Mouse (Mus musculus): ENCODE data around the gene Psd4. TPM values are rescaled to one million over a fixed set of nuclear protein-coding genes. Genes with fewer than 3 reads are reported as not detected.
A peak's percentile ranks its signal among the peaks of the same experiment; 100 is the strongest.

Psd4 gene
- polyA plus RNA-seq, 1 experiment from 2014 or later: 4.6 TPM

DNA sequence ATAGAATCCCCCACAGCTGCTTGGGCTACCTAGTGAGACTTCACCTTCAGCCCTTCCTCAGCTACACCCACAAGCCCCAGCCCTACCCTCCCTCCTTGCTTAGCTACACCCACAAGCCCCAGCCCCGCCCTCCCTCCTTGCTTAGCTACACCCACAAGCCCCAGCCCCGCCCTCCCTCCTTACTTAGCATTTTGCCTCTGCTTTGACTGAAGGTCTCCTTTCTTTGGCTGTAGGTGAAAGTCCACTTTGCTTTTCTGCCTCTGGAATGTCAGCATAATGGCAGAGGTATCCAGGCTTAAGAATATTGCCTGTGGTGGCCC lies 93.4 kb downstream of the Psd4 start:
- no peaks in the 10 kb centered on the region for H3K27me3 ChIP-seq (ENCODE audit: control insufficient read depth, insufficient read depth, low read length)
- H3K27ac ChIP-seq (ENCODE audit: low read depth, low read length): peak overlapping the region; percentile 39; the same call in 1 of the 2 replicates
- 0 out of 2 replicates have a peak, but pooled peaks cover 9% of the 10 kb centered on the region for H3K4me1 ChIP-seq (ENCODE audit: control insufficient read depth, insufficient read depth, low read length)
- no peak overlapping the region for H3K9ac ChIP-seq (ENCODE audit: low read depth, low read length)
- 29% methylated on average over 2 of the region's 2 CpGs for WGBS
- peak; percentile 78 for ATAC-seq (ENCODE audit: low FRiP score, low TSS enrichment)
- no peak overlapping the region for H3K4me3 ChIP-seq (ENCODE audit: low read length)
- H3K4me2 ChIP-seq (replicated peaks; ENCODE audit: low read depth, low read length): no peak overlapping the region
- H3K36me3 ChIP-seq (ENCODE audit: control insufficient read depth, insufficient read depth, low read length): peaks cover 4% of the 10 kb centered on the region; the same call in 1 of the 2 replicates
- no peaks in the 10 kb centered on the region for H3K9me3 ChIP-seq (ENCODE audit: control insufficient read depth, low read length)

Other genes with a start within 250 kb of the Psd4 start
- gene Il1f8, start 214.4 kb upstream of the Psd4 start, polyA plus RNA-seq (2014; fragmentation: Nextera tagmentation; extraction: Ambion mirVana): not detected in 2 replicates
- not detected in 2 replicates for gene Il1f9, start 181.1 kb upstream of the Psd4 start, polyA plus RNA-seq (2014; fragmentation: Nextera tagmentation; extraction: Ambion mirVana)
- not detected in 2 replicates for gene Il1f6, start 152.2 kb upstream of the Psd4 start, polyA plus RNA-seq (2014; fragmentation: Nextera tagmentation; extraction: Ambion mirVana)
- gene Il1f5, start 90.6 kb upstream of the Psd4 start, polyA plus RNA-seq (2014; fragmentation: Nextera tagmentation; extraction: Ambion mirVana): not detected in 2 replicates
- not detected in 2 replicates for gene Il1f10, start 76.4 kb upstream of the Psd4 start, polyA plus RNA-seq (2014; fragmentation: Nextera tagmentation; extraction: Ambion mirVana)
- gene Il1rn, start 30.7 kb upstream of the Psd4 start, polyA plus RNA-seq (2014; fragmentation: Nextera tagmentation; extraction: Ambion mirVana): 0.60 and 1.5 TPM in 2 replicates
- gene Pax8, start 108.0 kb downstream of the Psd4 start, polyA plus RNA-seq (2014; fragmentation: Nextera tagmentation; extraction: Ambion mirVana): 89.8 and 140 TPM in 2 replicates